Mouse (Mus musculus): ENCODE measurements around the gene Impad1. TPM values are rescaled to one million over a fixed set of nuclear protein-coding genes. Genes with fewer than 3 reads are reported as not detected.

Gene Impad1
- polyA plus RNA-seq, 1 experiment: 12.2 TPM

GRCm38 (mm10) chr4:4792141-4792991, 789 bp downstream of the Impad1 start:
- Histone ChIP-seq H3K79me2 (ENCODE audit: control insufficient read depth, insufficient read depth) (peaks cover 66% of the 10 kb centered on the region), H3K4me3 (ENCODE audit: insufficient read depth, poor library complexity, severe bottlenecking) (peak overlapping the region; percentile 83), H3K79me3 (ENCODE audit: low read depth) (peaks cover 50% of the 10 kb centered on the region), H3ac (ENCODE audit: control insufficient read depth, insufficient read length, low read depth) (peak overlapping the region; percentile 93), H3K36me3 (ENCODE audit: control insufficient read depth, insufficient read depth) (peaks cover 23% of the 10 kb centered on the region), H3K27me3 (ENCODE audit: control insufficient read depth, insufficient read depth, insufficient read length) (no peaks in the 10 kb centered on the region)
- TF ChIP-seq MYOD1 (IDR thresholded peaks at IDR 0.05; ENCODE audit: control insufficient read depth, insufficient read length, low read depth): no peak
- no peak for TF ChIP-seq CTCF (IDR thresholded peaks at IDR 0.05; ENCODE audit: control insufficient read depth, insufficient read depth, insufficient read length)
- TF ChIP-seq CEBPB (IDR thresholded peaks at IDR 0.05; ENCODE audit: low read depth): no peak
- TF ChIP-seq MAX (IDR thresholded peaks at IDR 0.05): no peak
- TF ChIP-seq USF1 (IDR thresholded peaks at IDR 0.05; ENCODE audit: low read depth): no peak
- TF ChIP-seq FOSL1 (IDR thresholded peaks at IDR 0.05; ENCODE audit: insufficient read depth, low read length, poor library complexity, severe bottlenecking): no peak
- no peak for TF ChIP-seq MYOG (IDR thresholded peaks at IDR 0.05; ENCODE audit: control insufficient read depth, extremely low read depth, insufficient read length)

GRCm38 (mm10) chr4:4791180-4791579, 2.0 kb downstream of the Impad1 start:
- Histone ChIP-seq H3K79me2 (ENCODE audit: control insufficient read depth, insufficient read depth) (peaks cover 77% of the 10 kb centered on the region), H3ac (ENCODE audit: control insufficient read depth, insufficient read length, low read depth) (no peak overlapping the region), H3K4me3 (ENCODE audit: insufficient read depth, poor library complexity, severe bottlenecking) (no peak overlapping the region), H3K27me3 (ENCODE audit: control insufficient read depth, insufficient read depth, insufficient read length) (no peaks in the 10 kb centered on the region), H3K36me3 (ENCODE audit: control insufficient read depth, insufficient read depth) (peaks cover 24% of the 10 kb centered on the region), H3K79me3 (ENCODE audit: low read depth) (peaks cover 60% of the 10 kb centered on the region)
- TF ChIP-seq FOSL1 (IDR thresholded peaks at IDR 0.05; ENCODE audit: insufficient read depth, low read length, poor library complexity, severe bottlenecking) (no peak), MYOG (IDR thresholded peaks at IDR 0.05; ENCODE audit: control insufficient read depth, extremely low read depth, insufficient read length) (no peak), USF1 (IDR thresholded peaks at IDR 0.05; ENCODE audit: low read depth) (no peak), CTCF (IDR thresholded peaks at IDR 0.05; ENCODE audit: control insufficient read depth, insufficient read depth, insufficient read length) (no peak)

GRCm38 (mm10) chr4:4785169-4785568, 8.0 kb downstream of the Impad1 start:
- no peaks in the 10 kb centered on the region for H3K27me3 ChIP-seq (ENCODE audit: control insufficient read depth, insufficient read depth, insufficient read length)

GRCm38 (mm10) chr4:4784305-4784704, 8.8 kb downstream of the Impad1 start:
- TF ChIP-seq MAX (IDR thresholded peaks at IDR 0.05): no peak
- no peak for TF ChIP-seq MYOG (IDR thresholded peaks at IDR 0.05; ENCODE audit: control insufficient read depth, extremely low read depth, insufficient read length)
- TF ChIP-seq MYOD1 (IDR thresholded peaks at IDR 0.05; ENCODE audit: control insufficient read depth, insufficient read length, low read depth): no peak
- TF ChIP-seq FOSL1 (IDR thresholded peaks at IDR 0.05; ENCODE audit: insufficient read depth, low read length, poor library complexity, severe bottlenecking): no peak
- TF ChIP-seq CEBPB (IDR thresholded peaks at IDR 0.05; ENCODE audit: low read depth): no peak
- no peak for TF ChIP-seq CTCF (IDR thresholded peaks at IDR 0.05; ENCODE audit: control insufficient read depth, insufficient read depth, insufficient read length)
- no peak for TF ChIP-seq USF1 (IDR thresholded peaks at IDR 0.05; ENCODE audit: low read depth)
- Histone ChIP-seq H3K36me3 (ENCODE audit: control insufficient read depth, insufficient read depth) (peaks cover 28% of the 10 kb centered on the region), H3K79me3 (ENCODE audit: low read depth) (peaks cover 90% of the 10 kb centered on the region), H3K4me3 (ENCODE audit: insufficient read depth, poor library complexity, severe bottlenecking) (no peak overlapping the region), H3ac (ENCODE audit: control insufficient read depth, insufficient read length, low read depth) (no peak overlapping the region), H3K27me3 (ENCODE audit: control insufficient read depth, insufficient read depth, insufficient read length) (no peaks in the 10 kb centered on the region), H3K79me2 (ENCODE audit: control insufficient read depth, insufficient read depth) (peaks cover 98% of the 10 kb centered on the region)

More at GRCm38 (mm10) chr4:4785169-4785568, 8.0 kb downstream of the Impad1 start:
- peaks cover 28% of the 10 kb centered on the region for H3K36me3 ChIP-seq (ENCODE audit: control insufficient read depth, insufficient read depth)
- no peak overlapping the region for H3K4me3 ChIP-seq (ENCODE audit: insufficient read depth, poor library complexity, severe bottlenecking)
- peaks cover 98% of the 10 kb centered on the region for H3K79me2 ChIP-seq (ENCODE audit: control insufficient read depth, insufficient read depth)
- peaks cover 91% of the 10 kb centered on the region for H3K79me3 ChIP-seq (ENCODE audit: low read depth)
- no peak for TF ChIP-seq MYOG (IDR thresholded peaks at IDR 0.05; ENCODE audit: control insufficient read depth, extremely low read depth, insufficient read length)
- no peak for TF ChIP-seq MYOD1 (IDR thresholded peaks at IDR 0.05; ENCODE audit: control insufficient read depth, insufficient read length, low read depth)
- no peak for TF ChIP-seq FOSL1 (IDR thresholded peaks at IDR 0.05; ENCODE audit: insufficient read depth, low read length, poor library complexity, severe bottlenecking)
- TF ChIP-seq USF1 (IDR thresholded peaks at IDR 0.05; ENCODE audit: low read depth): no peak
- no peak for TF ChIP-seq CEBPB (IDR thresholded peaks at IDR 0.05; ENCODE audit: low read depth)
- no peak overlapping the region for H3ac ChIP-seq (ENCODE audit: control insufficient read depth, insufficient read length, low read depth)

DNA sequence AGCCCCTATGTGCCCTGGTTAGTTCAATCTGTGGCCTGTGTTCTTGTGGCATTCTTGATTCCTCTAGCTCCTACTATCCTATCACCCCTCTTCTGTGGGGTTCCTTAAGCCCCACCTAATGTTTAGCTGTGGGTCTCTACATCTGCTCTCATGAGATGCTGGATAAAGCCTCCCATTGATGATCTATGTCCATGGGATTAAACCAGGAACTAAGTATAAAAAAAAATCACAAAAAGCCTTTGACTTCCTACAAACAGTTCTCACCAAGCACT, 9.5 kb downstream of the Impad1 start:
- Histone ChIP-seq H3K79me3 (ENCODE audit: low read depth) (peaks cover 86% of the 10 kb centered on the region), H3K4me3 (ENCODE audit: insufficient read depth, poor library complexity, severe bottlenecking) (no peak overlapping the region), H3ac (ENCODE audit: control insufficient read depth, insufficient read length, low read depth) (no peak overlapping the region), H3K27me3 (ENCODE audit: control insufficient read depth, insufficient read depth, insufficient read length) (no peaks in the 10 kb centered on the region), H3K36me3 (ENCODE audit: control insufficient read depth, insufficient read depth) (peaks cover 23% of the 10 kb centered on the region), H3K79me2 (ENCODE audit: control insufficient read depth, insufficient read depth) (peaks cover 98% of the 10 kb centered on the region)
- TF ChIP-seq FOSL1 (IDR thresholded peaks at IDR 0.05; ENCODE audit: insufficient read depth, low read length, poor library complexity, severe bottlenecking) (no peak), USF1 (IDR thresholded peaks at IDR 0.05; ENCODE audit: low read depth) (no peak), CTCF (IDR thresholded peaks at IDR 0.05; ENCODE audit: control insufficient read depth, insufficient read depth, insufficient read length) (no peak), MAX (IDR thresholded peaks at IDR 0.05) (no peak), CEBPB (IDR thresholded peaks at IDR 0.05; ENCODE audit: low read depth) (no peak)

Data from C2C12 (cell line).